Mouse (Mus musculus): ENCODE data around the gene Btbd19.

The Btbd19 gene

DNA sequence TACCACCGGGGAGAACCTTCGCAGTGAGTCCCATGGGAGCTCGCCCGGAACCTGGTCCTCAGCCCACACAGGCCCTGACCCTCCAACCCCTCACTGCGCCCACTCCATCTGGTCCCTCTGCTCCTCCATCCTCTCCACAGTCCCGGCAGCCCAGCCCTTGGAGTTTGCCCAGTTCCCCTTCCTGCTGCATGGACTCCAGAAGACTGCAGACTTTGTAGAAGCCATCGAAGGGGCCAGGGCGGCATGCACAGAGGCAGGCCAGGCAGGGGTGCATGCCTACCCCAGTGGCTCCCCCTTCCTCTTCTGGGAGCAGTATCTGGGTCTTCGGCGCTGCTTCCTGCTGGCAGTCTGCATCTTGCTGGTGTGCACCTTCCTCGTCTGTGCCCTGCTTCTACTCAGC lies 14.5 kb downstream of the Btbd19 start:
- no peak for DNase-seq

GRCm38 (mm10) chr4:117110249-117110648 lies 15.3 kb downstream of the Btbd19 start:
- no peak for DNase-seq

DNA sequence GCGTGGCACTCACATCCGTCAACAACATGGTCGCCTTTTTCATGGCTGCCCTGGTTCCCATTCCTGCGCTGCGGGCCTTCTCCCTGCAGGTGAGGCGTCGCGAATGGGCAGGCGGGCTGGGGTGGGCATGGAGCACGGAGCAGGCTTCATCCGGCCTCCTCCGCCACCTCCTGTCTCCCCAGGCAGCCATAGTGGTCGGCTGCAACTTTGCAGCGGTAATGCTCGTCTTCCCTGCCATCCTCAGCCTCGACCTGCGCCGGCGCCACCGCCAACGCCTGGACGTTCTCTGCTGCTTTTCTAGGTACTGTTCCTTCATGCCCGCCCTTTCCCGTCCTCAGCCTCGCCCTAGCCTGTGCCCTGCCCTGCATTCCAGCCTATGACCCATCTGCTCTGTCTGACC lies 16.2 kb downstream of the Btbd19 start:
- no peak for DNase-seq

- DNase-seq: no peak
Measured at GRCm38 (mm10) chr4:117108524-117108849, 17.0 kb downstream of the Btbd19 start.

GRCm38 (mm10) chr4:117107813-117108523 lies 17.6 kb downstream of the Btbd19 start:
- no peak for DNase-seq

DNA sequence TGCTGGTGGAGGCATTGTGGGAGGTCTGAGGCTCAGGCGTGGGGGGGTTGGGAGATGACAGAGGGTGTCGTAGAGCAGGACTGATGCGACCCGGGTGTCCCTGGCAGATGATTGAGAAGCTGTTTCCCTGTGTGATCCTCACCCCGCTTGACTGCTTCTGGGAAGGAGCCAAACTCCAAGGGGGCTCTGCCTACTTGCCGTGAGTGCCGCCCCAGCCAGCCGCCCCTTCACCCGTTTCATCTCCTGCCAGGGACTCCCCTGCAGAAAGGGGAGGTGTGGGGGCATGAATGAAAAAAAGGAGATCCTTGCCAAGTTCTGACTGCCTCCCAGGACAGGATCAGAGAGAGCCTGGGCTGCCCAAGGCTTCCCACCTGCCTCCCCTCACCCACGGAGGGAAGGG lies 20.4 kb downstream of the Btbd19 start:
- no peak for DNase-seq

- no peak for DNase-seq
Measured at GRCm38 (mm10) chr4:117104672-117105071, 20.9 kb downstream of the Btbd19 start.

DNA sequence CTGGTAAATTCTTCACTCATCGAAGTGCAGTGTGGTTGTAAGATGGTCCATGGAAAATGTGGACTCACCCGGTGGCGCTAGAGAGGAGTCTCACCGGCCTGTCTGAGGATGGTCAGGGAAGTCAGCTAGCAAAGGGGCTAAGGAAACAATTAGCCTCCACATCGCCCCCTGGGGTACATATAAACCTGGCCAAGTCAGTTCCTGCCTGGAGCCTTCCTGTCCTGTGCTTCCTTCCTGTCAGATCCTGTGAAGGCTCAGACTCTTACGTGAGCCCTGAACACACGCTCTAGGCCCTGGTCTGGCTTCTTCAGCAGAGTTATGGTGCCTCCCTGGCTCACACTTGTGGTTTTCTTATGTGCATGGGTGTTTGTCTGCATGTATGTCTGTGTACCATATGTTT lies 24.3 kb downstream of the Btbd19 start:
- peak; percentile 58 for DNase-seq

DNA sequence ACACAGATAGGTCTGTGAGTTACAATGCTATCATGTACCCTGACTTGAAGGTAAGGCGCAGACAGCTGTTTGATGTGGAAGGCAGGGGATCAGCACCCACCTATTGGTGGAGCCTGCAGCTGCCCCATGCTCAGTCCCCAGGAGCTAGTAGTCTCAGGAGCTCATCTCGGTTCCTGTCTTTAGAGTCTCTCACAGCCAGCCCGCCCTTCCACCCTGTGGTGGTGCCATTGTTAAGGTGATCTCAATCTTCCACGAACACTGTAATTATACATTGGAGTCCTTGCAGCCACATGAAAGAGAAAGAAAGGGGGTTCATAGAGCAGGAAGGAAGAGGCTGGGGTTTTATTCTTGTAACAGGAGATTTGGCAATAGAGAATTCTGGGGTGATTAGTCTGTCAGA lies 25.5 kb downstream of the Btbd19 start:
- DNase-seq: no peak

DNA sequence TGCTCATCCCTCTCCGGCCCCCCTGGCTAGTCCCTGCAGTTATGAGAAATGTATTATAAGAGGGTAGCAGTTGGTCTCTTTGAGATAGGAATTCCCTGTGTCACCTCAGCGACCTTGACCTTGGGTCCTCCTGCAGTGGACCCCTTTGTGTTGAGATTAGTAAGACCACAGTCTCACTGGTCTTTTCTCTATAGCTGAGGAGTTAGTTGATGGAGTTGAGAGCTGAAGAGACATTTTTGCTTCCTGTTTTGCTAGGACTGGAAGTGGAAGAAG lies 26.8 kb downstream of the Btbd19 start:
- no peak for DNase-seq

DNA sequence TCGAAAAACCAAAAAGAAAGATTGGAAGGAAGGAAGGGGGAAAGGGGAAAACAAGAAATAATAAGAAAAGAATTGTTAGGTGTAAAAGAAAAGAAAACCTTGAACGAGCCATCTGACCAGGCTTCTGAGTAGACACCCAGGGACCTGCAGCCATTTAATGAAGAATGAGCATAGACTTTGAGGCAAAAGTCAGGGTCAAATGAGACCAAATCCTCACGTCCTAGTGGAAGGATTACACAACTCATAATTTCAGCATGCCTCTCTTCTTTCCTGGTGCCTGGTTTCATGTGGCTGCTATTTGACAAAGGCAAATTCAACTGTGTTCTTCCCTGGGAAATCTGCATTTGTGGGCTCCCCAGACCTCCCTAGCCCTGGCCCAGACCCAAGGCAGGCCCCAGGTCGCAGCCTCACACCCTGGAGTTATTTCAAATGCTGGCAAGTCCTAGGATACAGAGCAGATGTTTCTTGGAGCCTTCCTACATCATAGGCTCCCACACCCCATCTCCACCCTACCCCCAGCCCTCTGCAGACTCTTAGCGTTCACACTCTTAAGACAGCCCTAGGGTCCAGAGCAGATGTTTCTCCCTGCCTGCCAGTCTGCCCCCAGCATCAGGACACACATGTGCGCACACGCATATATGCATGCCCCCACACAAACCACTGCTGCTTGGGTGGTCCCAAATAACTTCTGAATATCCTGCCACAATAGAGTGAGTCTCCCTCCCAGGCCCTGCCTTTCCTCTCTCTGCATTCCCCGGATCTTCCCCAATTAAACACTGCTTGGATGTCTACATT lies 27.4 kb downstream of the Btbd19 start:
- no peak for DNase-seq

GRCm38 (mm10) chr4:117096666-117097065 lies 28.9 kb downstream of the Btbd19 start:
- no peak for DNase-seq

GRCm38 (mm10) chr4:117095551-117096452 lies 29.7 kb downstream of the Btbd19 start, which contains the start of gene Ptch2:
TSS of gene Ptch2 (plus strand) at chr4:117096075.
- DNase-seq: peak; percentile 70

- no peak for DNase-seq
Measured at GRCm38 (mm10) chr4:117094626-117095361, 30.7 kb downstream of the Btbd19 start.

- no peak for DNase-seq
Measured at GRCm38 (mm10) chr4:117090586-117090985, 34.9 kb downstream of the Btbd19 start.

DNA sequence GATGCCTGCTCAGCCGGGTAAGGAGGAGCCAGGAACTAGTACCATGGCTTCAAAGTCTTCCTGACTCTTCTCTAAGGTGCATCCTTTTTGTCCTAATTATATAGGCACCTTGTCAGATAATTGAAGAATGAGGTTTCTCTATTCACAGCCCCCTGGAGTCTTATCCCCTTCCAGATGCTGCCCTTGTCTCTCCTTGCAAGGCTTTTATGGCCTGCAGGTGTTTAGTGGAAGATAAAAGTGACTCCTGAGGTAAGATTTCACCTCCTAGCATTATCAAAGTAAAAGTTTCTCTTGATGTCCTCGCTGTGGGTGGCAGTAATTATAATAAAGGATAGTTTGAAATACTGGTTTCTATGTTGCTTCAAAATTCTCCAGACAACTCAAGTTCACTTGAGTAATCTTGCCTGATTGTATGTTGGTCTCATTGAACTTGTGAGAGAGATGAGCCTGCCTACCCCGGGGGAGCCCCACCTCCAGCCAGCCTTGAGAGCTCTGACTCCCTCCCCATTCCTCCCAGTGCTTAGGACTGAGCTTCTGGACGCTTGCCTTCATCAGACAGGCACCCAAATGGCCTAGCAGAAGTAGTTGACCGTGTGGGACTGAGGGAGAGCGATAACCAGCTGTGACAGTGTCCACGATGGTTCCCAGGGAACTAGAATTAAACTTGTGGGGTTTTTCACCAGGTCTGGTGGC lies 37.4 kb downstream of the Btbd19 start:
- no peak for DNase-seq

DNA sequence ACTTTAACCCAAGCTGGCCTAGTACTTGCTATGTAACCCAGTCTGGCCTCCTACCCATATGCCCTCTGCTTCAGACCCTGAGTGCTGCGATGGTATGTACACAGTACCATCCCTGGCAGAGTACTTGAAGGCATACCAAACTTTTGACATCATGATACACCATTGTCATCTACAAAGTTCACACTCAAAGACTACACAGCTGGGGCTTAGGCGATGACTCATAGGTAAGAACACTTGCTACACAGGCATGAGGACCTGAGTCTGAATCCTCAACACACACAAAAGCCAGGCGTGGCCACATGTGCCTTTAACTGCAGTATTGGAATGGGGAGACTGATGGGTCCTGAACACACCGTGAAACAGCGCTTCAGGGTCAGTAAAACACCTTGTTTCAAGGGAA lies 54.3 kb downstream of the Btbd19 start:
- no peak for DNase-seq

DNA sequence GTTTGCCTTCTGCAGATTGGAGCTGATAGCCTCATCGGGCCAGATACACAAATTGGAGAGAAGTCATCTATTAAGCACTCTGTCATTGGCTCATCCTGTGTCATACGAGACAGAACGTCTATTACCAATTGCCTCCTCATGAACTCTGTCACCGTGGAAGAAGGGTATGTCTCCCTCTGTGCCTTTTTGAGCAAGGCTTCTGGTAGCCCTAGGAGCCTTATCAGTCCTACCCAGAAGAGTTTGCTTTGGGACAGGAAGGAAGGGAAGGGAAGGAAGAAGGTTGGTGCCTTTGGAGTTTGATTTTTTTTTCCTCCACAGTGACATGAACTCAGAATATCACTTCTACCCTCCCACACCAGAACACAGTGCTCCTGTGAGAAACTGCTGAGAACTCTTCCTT lies 54.9 kb downstream of the Btbd19 start:
- no peak for DNase-seq

DNA sequence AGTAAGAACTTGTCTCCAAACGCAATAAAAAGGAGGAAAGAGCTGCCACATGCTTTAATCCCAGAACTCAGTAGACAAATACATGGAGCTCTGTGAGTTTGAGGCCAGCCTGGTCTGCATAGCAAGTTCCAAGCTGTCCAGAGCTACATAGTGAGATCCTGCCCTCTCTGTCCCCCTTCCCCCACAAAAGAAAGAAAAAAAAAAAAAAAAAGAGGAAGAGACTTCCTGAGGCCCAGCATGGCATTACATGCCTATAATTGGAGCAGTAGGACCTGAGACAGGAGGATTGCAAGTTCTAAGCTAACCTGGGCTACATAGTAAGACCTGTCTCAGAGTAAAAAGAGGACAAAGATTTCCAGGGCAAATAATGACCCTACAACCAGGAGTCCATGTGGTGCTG lies 55.9 kb downstream of the Btbd19 start:
- DNase-seq: no peak
